Mouse (Mus musculus) thymus, adult 2 months (tissue): ENCODE measurements at regions not wholly inside any gene's neighbourhood (a gene's known extent, or its start where the extent isn't known, plus 50 kb on each side); places are given as distances from the start of the nearest gene placed in this dataset.

ENCODE experiments used
- DNase-seq: peaks from one replicate; pipeline ENCODE4 v3.0.0; 2021
- H3K27ac ChIP-seq: fragments of 200-500 bp; 2 replicates; pipeline ENCODE4 v1.5.1; 2012; ENCODE audit warnings: low read length, control low read depth; ENCODE audit not compliant: control insufficient read depth, insufficient read depth
- H3K27me3 ChIP-seq: fragments of 200-500 bp; 2 replicates; pipeline ENCODE4 v1.6.1; 2012; ENCODE audit warnings: mild to moderate bottlenecking, low read length, moderate library complexity, mixed read lengths; ENCODE audit not compliant: control insufficient read depth, insufficient read depth
- H3K36me3 ChIP-seq: fragments of 200-500 bp; 2 replicates; pipeline ENCODE4 v1.6.1; 2012; ENCODE audit warnings: mild to moderate bottlenecking, low read length, moderate library complexity; ENCODE audit not compliant: control insufficient read depth, insufficient read depth
- H3K4me1 ChIP-seq: fragments of 200-500 bp; replicated peaks from 2 replicates; pipeline ENCODE4 v1.6.1; 2012; ENCODE audit warnings: low read length; ENCODE audit not compliant: control insufficient read depth, insufficient read depth
- H3K4me3 ChIP-seq: fragments of 200-500 bp; 2 replicates; pipeline ENCODE4 v1.5.1; 2012; ENCODE audit warnings: mild to moderate bottlenecking, low read length, control low read depth, moderate library complexity; ENCODE audit not compliant: control insufficient read depth, insufficient read depth
- CTCF ChIP-seq: fragments of 200-500 bp; IDR thresholded peaks from 2 replicates; pipeline ENCODE4 v1.5.1; 2012; ENCODE audit warnings: mild to moderate bottlenecking, control low read depth, low read length, moderate library complexity, borderline replicate concordance; ENCODE audit not compliant: control insufficient read depth, poor library complexity, insufficient read depth; ENCODE audit errors: extremely low read depth
- POLR2A ChIP-seq: fragments of 200-500 bp; IDR thresholded peaks from 2 replicates; pipeline ENCODE4 v1.6.1; 2012; ENCODE audit warnings: mild to moderate bottlenecking, low read length, control low read depth, moderate library complexity; ENCODE audit not compliant: control insufficient read depth, poor library complexity, insufficient read depth; ENCODE audit errors: extremely low read depth
- WGBS: fragments of 180-500 bp; shearing (Covaris S2); methylation state at CpG from one replicate; pipeline ENCODE4 v1.1.7; 2018; 5-methylcytosine and 5-hydroxymethylcytosine counted together

- Histone ChIP-seq H3K36me3 (no peaks in the 10 kb centered on the region), H3K27ac (no peak overlapping the region), H3K27me3 (no peaks in the 10 kb centered on the region), H3K4me1 (no peaks in the 10 kb centered on the region), H3K4me3 (no peak overlapping the region)
- 100% methylated on average over 1 of the region's 1 CpGs for WGBS
- no peak for TF ChIP-seq CTCF
- no peak for TF ChIP-seq POLR2A
- no peak for DNase-seq
These were observed 131.9 kb upstream of the Cp start for GRCm38 (mm10) chr3:19824904-19825303.

- TF ChIP-seq CTCF (no peak), POLR2A (no peak)
- no peak for DNase-seq
- Histone ChIP-seq H3K27ac (no peak overlapping the region), H3K27me3 (no peaks in the 10 kb centered on the region), H3K4me3 (no peak overlapping the region), H3K36me3 (no peaks in the 10 kb centered on the region), H3K4me1 (no peaks in the 10 kb centered on the region)
- 93% methylated on average over 5 of the region's 5 CpGs for WGBS
These were observed 128.2 kb upstream of the Cp start for GRCm38 (mm10) chr3:19828518-19829246.

- TF ChIP-seq POLR2A, result no peak
- no peak for TF ChIP-seq CTCF
- Histone ChIP-seq H3K4me3 (no peak overlapping the region), H3K27me3 (no peaks in the 10 kb centered on the region), H3K36me3 (no peaks in the 10 kb centered on the region), H3K4me1 (no peaks in the 10 kb centered on the region), H3K27ac (no peak overlapping the region)
- DNase-seq, result no peak
- WGBS, result 16% methylated on average over 2 of the region's 2 CpGs
These were observed 127.1 kb upstream of the Cp start for GRCm38 (mm10) chr3:19829752-19830151.

GRCm38 (mm10) chr3:19848031-19848735 is 108.7 kb upstream of the Cp start:
- Histone ChIP-seq H3K27ac (no peak overlapping the region), H3K4me1 (no peaks in the 10 kb centered on the region), H3K36me3 (no peaks in the 10 kb centered on the region), H3K27me3 (no peaks in the 10 kb centered on the region), H3K4me3 (no peak overlapping the region)
- DNase-seq, result no peak
- TF ChIP-seq POLR2A, result no peak
- TF ChIP-seq CTCF, result no peak
- WGBS, result 87% methylated on average over 6 of the region's 6 CpGs

GRCm38 (mm10) chr3:19848736-19849269 is 108.1 kb upstream of the Cp start:
- Histone ChIP-seq H3K4me1 (no peaks in the 10 kb centered on the region), H3K4me3 (no peak overlapping the region), H3K36me3 (no peaks in the 10 kb centered on the region), H3K27ac (no peak overlapping the region), H3K27me3 (no peaks in the 10 kb centered on the region)
- TF ChIP-seq POLR2A, result no peak
- no peak for TF ChIP-seq CTCF
- no peak for DNase-seq
- 93% methylated on average over 1 of the region's 1 CpGs for WGBS

GRCm38 (mm10) chr3:19882623-19883022 is 74.2 kb upstream of the Cp start:
- Histone ChIP-seq H3K4me1 (no peaks in the 10 kb centered on the region), H3K27me3 (no peaks in the 10 kb centered on the region), H3K27ac (no peak overlapping the region), H3K36me3 (no peaks in the 10 kb centered on the region), H3K4me3 (no peak overlapping the region)
- WGBS, result 80% methylated on average over 2 of the region's 2 CpGs
- no peak for TF ChIP-seq CTCF
- TF ChIP-seq POLR2A, result no peak
- no peak for DNase-seq

GRCm38 (mm10) chr3:19888405-19888804 is 68.4 kb upstream of the Cp start:
- no peaks in the 10 kb centered on the region for H3K36me3 ChIP-seq
- TF ChIP-seq CTCF (no peak), POLR2A (no peak)
- no peaks in the 10 kb centered on the region for H3K4me1 ChIP-seq
- no peak overlapping the region for H3K4me3 ChIP-seq
- H3K27ac ChIP-seq, result no peak overlapping the region
- H3K27me3 ChIP-seq, result no peaks in the 10 kb centered on the region
- no peak for DNase-seq
